Mouse (Mus musculus) liver, postnatal 0 days (tissue): ENCODE measurements around the gene Galntl5.

Experiments
- CTCF ChIP-seq: sonication (generic); IDR thresholded peaks from 2 replicates; pipeline ENCODE4 v1.5.1; 2016; ENCODE audit warnings: antibody characterized with exemption, low read depth
- EP300 ChIP-seq: IDR thresholded peaks from 2 replicates; pipeline ENCODE4 v1.6.1; 2016; ENCODE audit warnings: antibody characterized with exemption, low read depth, mild to moderate bottlenecking

- no peak for TF ChIP-seq CTCF
- no peak for TF ChIP-seq EP300
These were observed 40.3 kb downstream of the Galntl5 start, which contains the start of gene Galnt11 for GRCm38 (mm10) chr5:25221604-25222003.
